Mouse (Mus musculus) stomach, embryonic 16.5 days (tissue): ENCODE measurements around the gene Ccdc120. TPM values are rescaled to one million over a fixed set of nuclear protein-coding genes. Genes with fewer than 3 reads are reported as not detected.

Experiments used
- ATAC-seq: fragments of 200-750 bp; cut with Nextera tagmentation; 2 replicates; pipeline ENCODE4 v1.8.0; 2017; ENCODE audit warnings: moderate number of reproducible peaks, moderate TSS enrichment; ENCODE audit not compliant: insufficient read depth, low FRiP score
- H3K27ac ChIP-seq: fragments of 300-500 bp; sonication (generic); 2 replicates; pipeline ENCODE4 v1.5.1; 2014; ENCODE audit warnings: low read length
- H3K27me3 ChIP-seq: fragments of 300-500 bp; sonication (generic); 2 replicates; pipeline ENCODE4 v1.6.1; 2014; ENCODE audit warnings: low read length, control low read depth, mixed read lengths; ENCODE audit not compliant: control insufficient read depth, insufficient read depth
- H3K36me3 ChIP-seq: fragments of 300-500 bp; sonication (generic); 2 replicates; pipeline ENCODE4 v1.6.1; 2014; ENCODE audit warnings: low read length; ENCODE audit not compliant: control insufficient read depth, insufficient read depth
- H3K4me1 ChIP-seq: fragments of 300-500 bp; sonication (generic); 2 replicates; pipeline ENCODE4 v1.6.1; 2014; ENCODE audit warnings: low read length, control low read depth, mixed read lengths; ENCODE audit not compliant: control insufficient read depth, insufficient read depth
- H3K4me2 ChIP-seq: fragments of 300-500 bp; sonication (generic); 2 replicates; pipeline ENCODE4 v1.6.1; 2014; ENCODE audit warnings: low read depth, low read length, mixed read lengths
- H3K4me3 ChIP-seq: fragments of 300-500 bp; sonication (generic); replicated peaks from 2 replicates; pipeline ENCODE4 v1.5.1; 2014; ENCODE audit warnings: mild to moderate bottlenecking, low read length
- H3K9ac ChIP-seq: fragments of 300-500 bp; sonication (generic); 2 replicates; pipeline ENCODE4 v1.6.1; 2014; ENCODE audit warnings: low read length
- H3K9me3 ChIP-seq: fragments of 300-500 bp; sonication (generic); replicated peaks from 2 replicates; pipeline ENCODE4 v1.6.1; 2016; ENCODE audit warnings: low read length, control low read depth; ENCODE audit not compliant: control insufficient read depth
- WGBS: fragments of 180-500 bp; shearing (Covaris S2); extraction: QIAGEN DNeasy Blood & Tissue Kit; methylation state at CpG from one replicate; pipeline ENCODE4 v1.1.7; 2014; 5-methylcytosine and 5-hydroxymethylcytosine counted together
- polyA plus RNA-seq: library from polyadenylated mRNA; unstranded; fragments of >200 nt; fragmentation: Nextera tagmentation; extraction: Ambion mirVana; gene quantifications from 2 replicates; pipeline ENCODE4 v1.2.1, GENCODE M21; 2015

Ccdc120 gene
- polyA plus RNA-seq, 1 experiment from 2014 or later, result 17.9 TPM

DNA sequence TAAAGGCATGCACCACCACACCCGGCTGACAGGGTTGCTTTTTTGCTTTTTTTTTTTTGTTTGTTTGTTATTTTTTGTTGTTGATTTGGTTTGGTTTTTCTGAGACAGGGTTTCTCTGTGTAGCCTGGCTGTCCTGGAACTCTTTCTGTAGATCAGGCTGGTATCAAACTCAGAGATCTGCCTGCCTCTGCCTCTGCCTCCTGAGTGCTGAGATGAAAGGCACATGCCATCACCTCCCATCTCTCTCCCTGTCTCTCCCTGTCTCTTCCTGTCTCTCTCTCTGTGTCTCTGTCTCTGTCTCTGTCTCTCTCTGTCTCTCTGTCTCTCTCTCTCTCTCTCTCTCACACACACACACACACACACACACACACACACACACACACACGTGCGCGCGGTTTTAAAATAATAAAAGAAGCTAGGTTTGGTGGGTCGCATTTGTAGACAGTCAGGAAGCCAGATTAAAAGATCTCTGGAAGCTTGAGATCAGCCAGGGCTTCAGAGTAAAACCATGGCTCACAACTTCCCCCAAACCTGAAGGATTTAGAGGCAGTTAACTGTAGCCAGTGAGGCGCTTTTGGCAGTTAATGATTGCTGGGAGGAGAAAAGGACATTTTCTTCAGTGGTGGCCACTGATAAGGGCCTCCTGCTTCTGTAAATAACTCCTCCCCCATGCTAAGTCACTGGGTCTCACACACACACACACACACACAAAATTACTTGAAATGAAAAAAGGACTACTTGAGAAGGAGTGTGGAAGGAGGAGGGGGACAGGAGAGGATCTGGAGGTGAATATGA is 27.9 kb upstream of the Ccdc120 start:
- Histone ChIP-seq H3K9me3 (no peaks in the 10 kb centered on the region), H3K36me3 (no peaks in the 10 kb centered on the region), H3K9ac (no peak overlapping the region), H3K4me3 (no peak overlapping the region), H3K4me2 (no peak overlapping the region), H3K27ac (no peak overlapping the region), H3K4me1 (no peaks in the 10 kb centered on the region), H3K27me3 (no peaks in the 10 kb centered on the region)
- 61% methylated on average over 7 of the region's 7 CpGs for WGBS
- ATAC-seq, result peak; percentile 60; the same call in 1 of the 2 replicates

DNA sequence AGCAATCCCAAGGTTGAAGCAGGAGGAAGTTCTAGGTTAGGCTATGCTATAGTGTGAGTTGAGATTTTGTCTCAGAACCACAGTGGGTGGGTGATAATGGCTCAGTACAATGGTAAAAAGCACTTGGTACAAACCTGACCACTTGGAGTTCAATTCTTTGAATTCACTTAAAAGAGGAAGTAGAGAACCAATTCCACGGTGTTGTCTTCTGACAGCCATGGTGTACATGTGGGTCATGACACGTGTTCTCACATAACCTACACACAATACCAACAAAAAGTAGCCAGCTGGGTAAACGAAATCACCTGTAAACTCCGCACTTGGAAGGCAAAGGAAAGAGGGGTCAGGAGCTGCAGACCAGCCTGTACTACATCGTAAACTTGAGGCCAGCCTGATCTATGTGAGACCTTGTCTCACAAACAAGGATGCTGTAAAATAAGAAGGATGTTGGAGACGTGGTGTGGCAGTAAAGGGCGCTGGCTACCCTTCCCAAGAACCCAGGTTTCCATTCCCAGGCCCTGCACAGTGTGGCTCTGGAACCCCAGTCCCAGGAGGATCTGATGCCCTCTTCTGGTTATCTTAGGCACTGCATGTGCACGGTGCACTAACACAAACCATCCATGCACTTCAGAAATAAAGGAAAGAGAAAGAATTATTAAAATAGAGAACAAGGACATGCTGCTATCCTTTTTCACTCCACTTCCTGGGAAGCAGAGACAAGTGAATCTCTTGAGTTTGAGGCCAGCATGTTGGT is 25.8 kb upstream of the Ccdc120 start:
- H3K4me1 ChIP-seq, result no peaks in the 10 kb centered on the region
- ATAC-seq, result peak; percentile 64; the same call in 1 of the 2 replicates
- WGBS, result 43% methylated on average over 8 of the region's 8 CpGs

DNA sequence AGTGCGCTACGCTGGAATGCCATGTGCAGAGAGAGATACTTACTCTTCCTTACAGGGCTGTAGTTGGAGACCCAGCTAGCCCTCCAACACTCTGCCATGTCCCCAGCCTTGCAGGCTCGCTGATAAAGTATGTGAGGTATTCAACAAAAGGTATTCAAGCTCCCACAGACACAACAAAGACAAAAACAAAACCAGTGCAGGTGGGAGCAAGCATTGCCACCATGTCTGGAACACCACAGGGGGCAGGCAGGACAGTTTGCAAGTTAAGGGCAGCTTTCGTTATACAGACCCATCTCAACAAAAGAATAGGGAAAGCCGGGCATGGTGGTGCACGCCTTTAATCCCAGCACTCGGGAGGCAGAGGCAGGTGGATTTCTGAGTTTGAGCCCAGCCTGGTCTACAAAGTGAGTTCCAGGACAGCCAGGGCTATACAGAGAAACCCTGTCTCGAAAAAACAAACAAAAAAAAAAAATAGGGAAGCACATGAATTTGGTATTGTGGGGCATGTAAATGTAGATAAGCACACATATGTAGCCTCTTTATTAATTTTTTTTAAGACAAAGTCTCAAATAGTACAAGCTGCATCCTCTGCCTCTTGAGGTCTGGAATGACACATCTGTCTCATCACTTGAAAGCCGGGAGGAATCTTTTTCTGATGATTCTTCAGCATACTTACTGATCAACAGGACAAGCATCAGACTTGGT is 24.9 kb upstream of the Ccdc120 start:
- no peak overlapping the region for H3K4me3 ChIP-seq
- no peaks in the 10 kb centered on the region for H3K36me3 ChIP-seq
- H3K9ac ChIP-seq, result no peak overlapping the region
- H3K27ac ChIP-seq, result no peak overlapping the region
- WGBS, result 76% methylated on average over 9 of the region's 9 CpGs
- H3K27me3 ChIP-seq, result no peaks in the 10 kb centered on the region
- H3K9me3 ChIP-seq, result no peaks in the 10 kb centered on the region
- ATAC-seq, result no peak
- no peak overlapping the region for H3K4me2 ChIP-seq
- H3K4me1 ChIP-seq, result no peaks in the 10 kb centered on the region

More for the DNA sequence above, 25.8 kb upstream of the Ccdc120 start:
- Histone ChIP-seq H3K9ac (no peak overlapping the region), H3K36me3 (no peaks in the 10 kb centered on the region), H3K27ac (no peak overlapping the region), H3K27me3 (no peaks in the 10 kb centered on the region), H3K9me3 (no peaks in the 10 kb centered on the region), H3K4me2 (no peak overlapping the region), H3K4me3 (no peak overlapping the region)

DNA sequence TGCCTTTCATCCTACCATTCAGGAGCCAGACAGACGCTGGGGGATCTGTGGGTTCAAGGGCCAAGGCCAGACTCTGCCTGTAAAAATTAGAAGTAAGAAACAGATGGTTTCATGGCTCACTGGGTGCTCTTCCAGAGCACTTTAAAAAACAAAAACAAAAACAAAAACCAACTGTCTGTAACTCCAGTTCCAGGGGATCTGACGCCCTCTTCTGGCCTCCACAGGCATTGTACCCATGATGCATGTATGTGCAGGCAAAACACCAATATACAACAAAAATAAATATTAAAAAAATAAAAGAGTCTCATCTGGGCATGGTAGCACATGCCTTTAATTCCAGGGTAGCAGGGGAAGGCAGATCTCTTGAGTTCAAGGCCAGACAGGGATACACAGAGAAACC is 22.1 kb upstream of the Ccdc120 start:
- Histone ChIP-seq H3K27ac (no peak overlapping the region), H3K4me2 (no peak overlapping the region), H3K36me3 (0 out of 2 replicates have a peak, but pooled peaks cover 2% of the 10 kb centered on the region), H3K4me1 (no peaks in the 10 kb centered on the region), H3K4me3 (no peak overlapping the region), H3K27me3 (no peaks in the 10 kb centered on the region), H3K9ac (no peak overlapping the region), H3K9me3 (no peaks in the 10 kb centered on the region)
- ATAC-seq, result no peak
- WGBS, result 50% methylated on average over 2 of the region's 2 CpGs

DNA sequence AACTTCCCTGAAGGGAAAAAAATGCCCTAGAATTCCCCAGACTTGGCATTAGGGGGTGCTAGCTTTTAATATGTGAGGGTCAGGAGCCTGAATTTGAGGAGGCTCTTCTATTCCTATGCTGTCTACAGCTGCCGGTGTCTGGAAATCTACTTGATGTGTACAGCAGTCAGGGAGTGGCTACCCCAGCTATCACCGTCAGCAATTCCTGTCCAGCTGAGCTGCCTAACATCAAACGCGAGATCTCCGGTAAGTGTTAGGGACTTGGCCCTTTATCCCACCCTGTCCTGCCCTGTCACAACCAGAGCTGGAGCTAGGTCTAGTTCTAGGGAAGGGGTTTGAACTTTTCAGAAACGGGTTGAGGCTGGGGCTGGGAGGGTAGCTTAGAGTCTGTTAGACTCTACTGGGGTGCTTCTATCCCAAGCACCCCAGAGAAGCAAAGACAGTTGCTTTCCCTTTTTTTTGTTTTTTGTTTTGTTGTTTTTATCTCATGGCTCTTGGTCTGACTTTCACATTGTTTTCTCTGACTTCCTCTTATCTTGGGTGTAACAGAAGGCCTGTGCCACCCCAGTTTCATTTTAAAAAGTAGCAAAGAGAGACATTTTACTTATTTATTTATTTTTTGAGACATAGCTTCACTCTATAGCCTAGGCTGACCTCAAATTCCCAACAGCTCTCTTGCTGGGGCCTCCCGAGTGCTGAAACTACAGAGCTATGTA is 18.8 kb upstream of the Ccdc120 start:
- Histone ChIP-seq H3K36me3 (peaks cover 7% of the 10 kb centered on the region; the same call in 1 of the 2 replicates), H3K4me1 (peaks cover 13% of the 10 kb centered on the region; the same call in 1 of the 2 replicates), H3K27me3 (no peaks in the 10 kb centered on the region), H3K9ac (no peak overlapping the region), H3K4me2 (no peak overlapping the region), H3K4me3 (no peak overlapping the region), H3K9me3 (no peaks in the 10 kb centered on the region), H3K27ac (no peak overlapping the region)
- ATAC-seq, result no peak
- WGBS, result 83% methylated on average over 7 of the region's 7 CpGs

DNA sequence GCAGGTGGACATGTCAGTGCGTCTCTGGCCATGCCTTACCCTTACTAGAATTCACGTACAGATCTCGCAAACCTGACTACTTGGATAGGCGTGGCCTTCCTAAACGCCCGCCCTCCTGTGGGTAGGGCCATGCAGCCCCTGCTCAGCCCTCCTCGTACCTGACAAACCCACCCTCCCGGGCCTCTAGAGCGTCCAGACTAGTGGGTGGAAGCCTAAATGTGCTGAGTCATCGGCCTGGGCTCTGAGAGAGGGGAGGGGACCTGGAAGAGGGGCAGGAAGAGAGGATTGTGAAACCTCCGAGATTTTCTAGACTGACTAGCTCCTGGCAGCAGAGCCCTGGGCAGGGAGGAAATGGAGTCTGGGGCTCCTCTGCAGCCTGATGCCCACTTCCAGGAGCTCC is 15.1 kb upstream of the Ccdc120 start:
- H3K4me2 ChIP-seq, result peak overlapping the region; percentile 61
- peak overlapping the region; percentile 66; the same call in 1 of the 2 replicates for H3K27ac ChIP-seq
- H3K27me3 ChIP-seq, result no peaks in the 10 kb centered on the region
- ATAC-seq, result peak; percentile 62
- no peaks in the 10 kb centered on the region for H3K9me3 ChIP-seq
- peak overlapping the region; percentile 70 for H3K4me3 ChIP-seq
- H3K4me1 ChIP-seq, result peaks cover 19% of the 10 kb centered on the region; the same call in 1 of the 2 replicates
- 5% methylated on average over 11 of the region's 11 CpGs for WGBS
- peak overlapping the region; percentile 48; the same call in 1 of the 2 replicates for H3K9ac ChIP-seq
- peaks cover 7% of the 10 kb centered on the region; the same call in 1 of the 2 replicates for H3K36me3 ChIP-seq

DNA sequence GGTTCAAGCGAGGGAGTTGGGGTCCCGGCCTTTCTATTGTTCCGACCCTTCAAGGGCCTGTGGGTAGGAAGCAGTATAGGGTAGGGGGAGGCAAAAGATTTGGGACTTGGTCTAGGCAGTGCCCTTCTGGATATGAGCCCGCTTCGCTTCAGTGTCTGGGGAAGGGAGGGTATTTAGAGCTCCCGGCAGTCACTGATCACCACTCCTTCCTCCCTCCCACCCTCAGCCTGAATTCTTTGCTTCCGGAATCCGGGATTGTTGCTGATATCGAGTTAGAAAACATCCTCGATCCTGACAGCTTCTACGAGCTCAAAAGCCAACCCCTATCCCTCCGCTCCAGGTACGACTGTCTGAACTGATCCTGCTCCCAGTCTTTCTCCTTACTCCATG is 14.6 kb upstream of the Ccdc120 start:
- H3K9ac ChIP-seq, result peak overlapping the region; percentile 48; the same call in 1 of the 2 replicates
- H3K27ac ChIP-seq, result peak overlapping the region; percentile 66; the same call in 1 of the 2 replicates
- 18% methylated on average over 13 of the region's 13 CpGs for WGBS
- no peaks in the 10 kb centered on the region for H3K27me3 ChIP-seq
- peaks cover 7% of the 10 kb centered on the region; the same call in 1 of the 2 replicates for H3K36me3 ChIP-seq
- H3K4me1 ChIP-seq, result peaks cover 19% of the 10 kb centered on the region; the same call in 1 of the 2 replicates
- no peak for ATAC-seq
- peak overlapping the region; percentile 61 for H3K4me2 ChIP-seq
- no peaks in the 10 kb centered on the region for H3K9me3 ChIP-seq
- H3K4me3 ChIP-seq, result peak overlapping the region; percentile 70

DNA sequence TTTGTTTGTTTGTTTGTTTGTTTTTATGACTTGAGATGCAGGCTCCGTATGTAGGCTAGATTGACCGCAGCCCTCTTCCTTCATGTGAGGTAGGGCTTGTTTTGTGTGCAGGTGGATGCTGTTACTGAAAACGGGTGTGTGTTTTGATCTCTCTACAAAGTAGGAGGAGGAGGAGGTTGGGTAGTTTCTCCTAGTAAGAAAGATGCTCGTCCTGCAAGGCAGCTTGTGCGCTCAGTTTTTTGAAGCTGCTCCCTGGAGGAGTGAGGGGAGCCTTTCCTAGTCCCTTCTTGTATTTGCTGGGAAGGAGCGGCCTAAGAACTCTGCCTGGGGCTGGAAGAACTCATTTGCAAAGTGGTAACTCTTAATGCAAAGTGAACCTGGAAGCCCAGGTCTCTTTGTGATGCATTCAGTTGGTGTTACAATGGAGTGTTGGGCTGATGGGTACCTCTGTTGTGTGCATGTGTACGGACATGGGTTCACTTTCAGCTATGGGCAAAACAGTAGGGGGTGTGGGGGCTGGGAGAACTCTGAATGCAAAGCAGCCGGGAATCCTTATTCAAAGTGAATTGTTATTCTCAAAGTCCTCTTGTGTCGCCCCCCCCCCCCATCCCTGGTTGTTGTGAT is 14.1 kb upstream of the Ccdc120 start:
- Histone ChIP-seq H3K4me3 (peak overlapping the region; percentile 70), H3K27me3 (no peaks in the 10 kb centered on the region), H3K36me3 (peaks cover 5% of the 10 kb centered on the region; the same call in 1 of the 2 replicates), H3K9ac (peak overlapping the region; percentile 81), H3K27ac (0 out of 2 replicates have a peak overlapping the region, but pooled peaks have one; percentile 66), H3K4me1 (peaks cover 19% of the 10 kb centered on the region; the same call in 1 of the 2 replicates), H3K4me2 (peak overlapping the region; percentile 61), H3K9me3 (no peaks in the 10 kb centered on the region)
- ATAC-seq, result no peak
- WGBS, result 21% methylated on average over 9 of the region's 9 CpGs
